Mouse (Mus musculus) heart, adult 2 months (tissue): Measurements from ENCODE around the gene Clec12b. TPM values are rescaled to one million over a fixed set of nuclear protein-coding genes. Genes with fewer than 3 reads are reported as not detected.

Experiments
- DNase-seq, 2 experiments: peaks; one replicate each; pipeline ENCODE4 v3.0.0; 2021
- H3K27ac ChIP-seq: fragments of 200-600 bp; 2 replicates; pipeline ENCODE4 v1.8.1; 2022
- H3K27me3 ChIP-seq: fragments of 200-500 bp; 2 replicates; pipeline ENCODE4 v1.6.1; 2012; ENCODE audit warnings: mild to moderate bottlenecking, low read length, inconsistent platforms, mixed read lengths; ENCODE audit not compliant: control insufficient read depth, insufficient read depth
- H3K36me3 ChIP-seq: fragments of 200-500 bp; 2 replicates; pipeline ENCODE4 v1.6.1; 2012; ENCODE audit warnings: low read length, inconsistent platforms; ENCODE audit not compliant: control insufficient read depth, insufficient read depth
- H3K4me1 ChIP-seq: fragments of 200-500 bp; 2 replicates; pipeline ENCODE4 v1.6.1; 2011; ENCODE audit warnings: low read length; ENCODE audit not compliant: control insufficient read depth, insufficient read depth
- H3K4me3 ChIP-seq: fragments of 200-600 bp; 2 replicates; pipeline ENCODE4 v1.8.1; 2022
- H3K79me2 ChIP-seq: fragments of 200-500 bp; replicated peaks from 2 replicates; pipeline ENCODE4 v1.6.1; 2012; ENCODE audit warnings: mild to moderate bottlenecking, inconsistent platforms, low read length, moderate library complexity, mixed read lengths; ENCODE audit not compliant: control insufficient read depth, insufficient read depth
- H3K9ac ChIP-seq: fragments of 200-500 bp; 2 replicates; pipeline ENCODE4 v1.6.1; 2012; ENCODE audit warnings: low read depth, mild to moderate bottlenecking, control low read depth, inconsistent platforms, low read length, mixed read lengths
- CTCF ChIP-seq: fragments of 200-600 bp; IDR thresholded peaks from 2 replicates; pipeline ENCODE4 v1.8.1; 2022; ENCODE audit warnings: antibody characterized with exemption, mild to moderate bottlenecking, moderate library complexity
- EP300 ChIP-seq: fragments of 200-500 bp; IDR thresholded peaks from 2 replicates; pipeline ENCODE4 v1.6.1; 2011; ENCODE audit warnings: low read depth, low read length, control low read depth; ENCODE audit not compliant: insufficient read depth
- POLR2A ChIP-seq: fragments of 200-500 bp; IDR thresholded peaks from 2 replicates; pipeline ENCODE4 v1.6.1; 2011; ENCODE audit warnings: mild to moderate bottlenecking, low read depth, low read length, control low read depth; ENCODE audit not compliant: insufficient read depth
- WGBS: fragments of 180-500 bp; shearing (Covaris S2); methylation state at CpG from one replicate; pipeline ENCODE4 v1.1.7; 2018; 5-methylcytosine and 5-hydroxymethylcytosine counted together
- intact Hi-C: fragments of 180-260 bp; cut with DNase I; formaldehyde crosslinking; loops from one replicate; pipeline ENCODE4 v1.15.1; 2025
- polyA plus RNA-seq: library from polyadenylated mRNA; depleted of rRNA; stranded (reverse); fragments of >200 nt; gene quantifications from 2 replicates; pipeline ENCODE4 v1.2.3, GENCODE M21; 2012
- total RNA-seq, 2 experiments: library from RNA; stranded (reverse); gene quantifications; 2 replicates each; pipeline ENCODE4 v1.2.3; 2021

The Clec12b gene
- total and polyA plus RNA-seq, 3 experiments: 0.16 to 0.70 (median 0.23) TPM

- Histone ChIP-seq H3K4me3 (no peak overlapping the region), H3K27ac (no peak overlapping the region), H3K27me3 (no peaks in the 10 kb centered on the region), H3K79me2 (no peaks in the 10 kb centered on the region), H3K4me1 (no peaks in the 10 kb centered on the region), H3K36me3 (no peaks in the 10 kb centered on the region), H3K9ac (no peak overlapping the region)
- no peak for DNase-seq
- WGBS: 81% methylated on average over 4 of the region's 4 CpGs
- intact Hi-C loops: no loop called here
- TF ChIP-seq CTCF: no peak
- TF ChIP-seq POLR2A: no peak
- no peak for TF ChIP-seq EP300
Measured at GRCm38 (mm10) chr6:129385000-129385399, 674 bp downstream of the Clec12b start.

DNA sequence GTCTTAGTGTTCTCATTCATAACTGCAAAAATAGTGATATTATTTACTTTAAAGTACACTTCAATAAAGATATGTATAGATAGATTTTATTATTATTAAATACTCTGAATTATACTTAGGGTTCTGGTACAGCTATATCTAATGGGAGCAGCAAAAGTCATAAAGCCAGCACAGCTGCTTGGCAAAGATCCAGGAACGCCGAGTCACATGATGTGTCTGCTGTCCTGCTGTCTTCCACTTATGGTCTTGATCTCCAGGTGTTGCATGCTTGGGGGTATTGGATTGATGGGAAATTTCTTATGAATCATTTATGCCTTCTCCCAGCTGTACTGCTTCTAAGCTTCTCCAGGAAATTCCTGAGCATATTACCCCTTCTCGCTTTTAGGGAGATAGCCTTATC lies 2.2 kb downstream of the Clec12b start:
- TF ChIP-seq EP300: no peak
- no peak for TF ChIP-seq CTCF
- no peak for TF ChIP-seq POLR2A
- no peaks in the 10 kb centered on the region for H3K79me2 ChIP-seq
- H3K27me3 ChIP-seq: no peaks in the 10 kb centered on the region
- no peaks in the 10 kb centered on the region for H3K36me3 ChIP-seq
- H3K4me1 ChIP-seq: no peaks in the 10 kb centered on the region
- no peak overlapping the region for H3K9ac ChIP-seq
- H3K27ac ChIP-seq: no peak overlapping the region
- DNase-seq: no peak
- no peak overlapping the region for H3K4me3 ChIP-seq
- 48% methylated on average over 3 of the region's 3 CpGs for WGBS
- intact Hi-C loops: no loop called here

GRCm38 (mm10) chr6:129381736-129382135 lies 3.9 kb downstream of the Clec12b start:
- no peak for TF ChIP-seq EP300
- no peak for TF ChIP-seq CTCF
- TF ChIP-seq POLR2A: no peak
- Histone ChIP-seq H3K79me2 (no peaks in the 10 kb centered on the region), H3K4me1 (no peaks in the 10 kb centered on the region), H3K36me3 (no peaks in the 10 kb centered on the region), H3K4me3 (no peak overlapping the region), H3K27me3 (no peaks in the 10 kb centered on the region), H3K27ac (no peak overlapping the region), H3K9ac (no peak overlapping the region)
- intact Hi-C loops: no loop called here
- 65% methylated on average over 1 of the region's 1 CpGs for WGBS
- DNase-seq: no peak

DNA sequence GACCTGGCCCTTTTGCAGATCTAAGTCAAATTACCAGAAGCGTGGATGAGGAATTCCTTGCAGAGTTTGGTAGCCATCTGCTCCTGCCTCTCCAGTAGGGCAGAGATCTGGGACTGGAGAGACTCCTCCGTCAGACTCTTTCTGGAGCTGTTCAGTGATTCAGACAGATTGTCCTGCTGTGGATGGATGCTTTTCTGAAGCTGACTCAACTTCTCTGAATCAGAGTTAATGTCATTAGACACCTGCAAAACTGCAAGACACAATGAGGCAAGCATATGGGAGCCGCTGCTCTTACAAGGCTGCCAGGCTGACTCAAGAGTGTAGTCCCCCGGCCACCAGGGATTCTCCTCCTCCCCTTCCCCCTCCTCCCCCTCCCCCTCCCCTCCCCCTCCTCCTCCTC lies 5.2 kb downstream of the Clec12b start:
- intact Hi-C loops: no loop called here
- Histone ChIP-seq H3K27ac (no peak overlapping the region), H3K4me1 (no peaks in the 10 kb centered on the region), H3K79me2 (no peaks in the 10 kb centered on the region), H3K9ac (no peak overlapping the region), H3K27me3 (no peaks in the 10 kb centered on the region), H3K36me3 (no peaks in the 10 kb centered on the region), H3K4me3 (no peak overlapping the region)
- DNase-seq: no peak
- no peak for TF ChIP-seq CTCF
- no peak for TF ChIP-seq POLR2A
- no peak for TF ChIP-seq EP300
- WGBS: 68% methylated on average over 4 of the region's 4 CpGs

DNA sequence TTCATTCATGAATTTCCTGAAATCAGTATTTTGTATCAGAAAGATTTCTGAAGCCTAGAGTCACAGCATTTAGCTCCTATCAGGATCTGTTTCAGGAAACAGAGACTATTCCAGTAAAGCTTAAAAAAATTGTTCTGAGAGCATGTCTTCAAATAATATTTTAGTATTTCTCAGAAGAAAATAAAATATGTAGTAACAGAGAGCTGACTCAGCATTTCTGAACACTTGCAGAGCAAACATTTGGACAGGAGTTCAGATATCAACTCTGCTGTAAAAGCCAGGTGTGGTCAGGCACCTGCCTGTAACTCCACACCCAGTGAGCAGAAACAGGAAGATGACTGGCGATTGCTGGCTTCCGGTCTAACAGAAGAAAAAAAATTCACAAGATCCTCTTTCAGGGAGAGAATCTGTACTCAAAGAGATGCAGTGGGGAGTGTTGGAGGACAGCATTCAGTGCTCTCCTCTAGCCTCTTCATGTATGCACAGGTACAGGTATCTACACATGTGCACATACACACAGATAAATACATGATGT lies 10.7 kb downstream of the Clec12b start:
- 66% methylated on average over 2 of the region's 2 CpGs for WGBS
- no peak for TF ChIP-seq EP300
- H3K79me2 ChIP-seq: no peaks in the 10 kb centered on the region
- no peaks in the 10 kb centered on the region for H3K36me3 ChIP-seq
- H3K9ac ChIP-seq: no peak overlapping the region
- H3K4me1 ChIP-seq: no peaks in the 10 kb centered on the region
- DNase-seq: no peak
- intact Hi-C loops: no loop called here
- no peak overlapping the region for H3K27ac ChIP-seq
- H3K4me3 ChIP-seq: no peak overlapping the region
- no peaks in the 10 kb centered on the region for H3K27me3 ChIP-seq

GRCm38 (mm10) chr6:129369374-129370132 lies 16.1 kb downstream of the Clec12b start:
- 40% methylated on average over 7 of the region's 7 CpGs for WGBS
- no peak for DNase-seq
- no peak overlapping the region for H3K4me3 ChIP-seq
- intact Hi-C loops: loop anchor here (5.0 to 10.0 kb wide), 2 partner anchors 37 to 275 kb away; partner anchors contain the start of gene 4922502D21Rik
- TF ChIP-seq EP300 (no peak), POLR2A (no peak), CTCF (no peak)
- H3K27me3 ChIP-seq: no peaks in the 10 kb centered on the region
- no peak overlapping the region for H3K27ac ChIP-seq
- H3K4me1 ChIP-seq: no peaks in the 10 kb centered on the region
- no peaks in the 10 kb centered on the region for H3K79me2 ChIP-seq
- H3K9ac ChIP-seq: no peak overlapping the region
- no peaks in the 10 kb centered on the region for H3K36me3 ChIP-seq
